8 mouse cellular contexts compared by ENCODE assay signal in the genomic region with DNA sequence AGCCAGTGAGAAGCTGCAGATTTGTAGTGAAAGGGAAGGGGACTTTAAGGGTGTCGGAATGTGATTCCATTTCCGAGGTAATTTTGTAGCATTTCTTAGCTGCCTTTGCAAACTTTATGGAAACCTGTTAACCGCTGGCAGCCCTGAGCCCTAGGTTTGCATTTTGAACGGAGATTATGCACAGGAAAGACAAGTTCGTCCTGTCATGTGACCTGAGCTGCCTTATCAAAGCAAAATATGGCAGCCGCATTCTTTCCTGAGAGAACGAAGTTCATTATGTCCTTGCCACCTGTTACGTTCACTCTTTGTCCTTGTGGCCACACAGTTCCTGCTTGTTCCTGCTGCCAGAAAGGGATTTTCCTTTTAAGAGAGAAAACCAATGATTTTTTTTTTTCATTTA.
DNase-seq lines count a peak whose midpoint lies in the region; ATAC-seq lines count a peak whose summit lies in the region.

No protein-coding gene starts in this region.

- H3K4me2 ChIP-seq in hindbrain, embryonic 16.5 days (ENCODE audit: low read length) = peak overlapping the region; percentile 57
- H3K4me2 ChIP-seq in liver, embryonic 12.5 days = peak overlapping the region; percentile 36
- H3K4me2 ChIP-seq in midbrain, embryonic 16.5 days (ENCODE audit: low read length) = peak overlapping the region; percentile 47

- H3K4me1 ChIP-seq in hindbrain, embryonic 16.5 days (ENCODE audit: control insufficient read depth, insufficient read depth, low read depth, low read length) = peaks cover 3% of the 10 kb centered on the region
- no peaks in the 10 kb centered on the region for H3K4me1 ChIP-seq in liver, embryonic 12.5 days
- peaks cover 21% of the 10 kb centered on the region for H3K4me1 ChIP-seq in midbrain, embryonic 16.5 days (ENCODE audit: control insufficient read depth, insufficient read depth, low read length)

- peak; percentile 1 to 3 for DNase-seq in spleen, postnatal 36 days (ENCODE audit: low spot score in 2 of 2)
- no peak for DNase-seq in spleen, postnatal 4 days (ENCODE audit: low spot score in 2 of 2)
- DNase-seq in forelimb bud, embryonic 11.5 days (ENCODE audit: low read depth, low spot score) = peak; percentile 69
- DNase-seq in thymus, postnatal 36 days = peak; percentile 21 to 51
- no peak for DNase-seq in right cerebral cortex, adult 2 months (ENCODE audit: low spot score in 2 of 2)

- no peak for ATAC-seq in hindbrain, embryonic 16.5 days
- ATAC-seq in liver, embryonic 12.5 days = no peak
- ATAC-seq in midbrain, embryonic 16.5 days = no peak

- peak overlapping the region; percentile 45 for H3K4me3 ChIP-seq in hindbrain, embryonic 16.5 days (ENCODE audit: low read length)
- H3K4me3 ChIP-seq in liver, embryonic 12.5 days = 0 out of 2 replicates have a peak overlapping the region, but pooled peaks have one; percentile 2
- peak overlapping the region; percentile 27 for H3K4me3 ChIP-seq in midbrain, embryonic 16.5 days (ENCODE audit: low read depth, low read length)

- H3K36me3 ChIP-seq in hindbrain, embryonic 16.5 days (ENCODE audit: control insufficient read depth, insufficient read depth, low read length) = no peaks in the 10 kb centered on the region
- no peaks in the 10 kb centered on the region for H3K36me3 ChIP-seq in liver, embryonic 12.5 days
- no peaks in the 10 kb centered on the region for H3K36me3 ChIP-seq in midbrain, embryonic 16.5 days (ENCODE audit: control insufficient read depth, insufficient read depth, low read length)

- peak overlapping the region; percentile 63; the same call in 1 of the 2 replicates for H3K27ac ChIP-seq in hindbrain, embryonic 16.5 days (ENCODE audit: low read depth, low read length)
- H3K27ac ChIP-seq in liver, embryonic 12.5 days = peak overlapping the region; percentile 45; the same call in 1 of the 2 replicates
- peak overlapping the region; percentile 63; the same call in 1 of the 2 replicates for H3K27ac ChIP-seq in midbrain, embryonic 16.5 days (ENCODE audit: low read length)

- H3K9ac ChIP-seq in hindbrain, embryonic 16.5 days (ENCODE audit: low read depth, low read length) = peak overlapping the region; percentile 58
- H3K9ac ChIP-seq in liver, embryonic 12.5 days = no peak overlapping the region
- H3K9ac ChIP-seq in midbrain, embryonic 16.5 days (ENCODE audit: low read depth, low read length) = no peak overlapping the region; the same call in 1 of the 2 replicates

- H3K27me3 ChIP-seq in hindbrain, embryonic 16.5 days (replicated peaks; ENCODE audit: control insufficient read depth, insufficient read depth, low read length) = no peaks in the 10 kb centered on the region
- H3K27me3 ChIP-seq in liver, embryonic 12.5 days (replicated peaks) = no peaks in the 10 kb centered on the region
- H3K27me3 ChIP-seq in midbrain, embryonic 16.5 days (ENCODE audit: control insufficient read depth, insufficient read depth, low read depth, low read length) = no peaks in the 10 kb centered on the region

- 7% methylated on average over 8 of the region's 8 CpGs for WGBS in hindbrain, embryonic 16.5 days
- WGBS in liver, embryonic 12.5 days (ENCODE audit: insufficient replicate concordance) = 47% methylated on average over 8 of the region's 8 CpGs
- WGBS in midbrain, embryonic 16.5 days = 8% methylated on average over 8 of the region's 8 CpGs

- H3K9me3 ChIP-seq in hindbrain, embryonic 16.5 days (ENCODE audit: control insufficient read depth, low read length) = no peaks in the 10 kb centered on the region; the same call in 1 of the 2 replicates
- H3K9me3 ChIP-seq in liver, embryonic 12.5 days (replicated peaks) = no peaks in the 10 kb centered on the region
- H3K9me3 ChIP-seq in midbrain, embryonic 16.5 days (replicated peaks; ENCODE audit: control insufficient read depth, low read length, poor library complexity, severe bottlenecking) = no peaks in the 10 kb centered on the region

Comparison
In these comparisons a context has a peak if more than half of its experiments do, and no peak if none do; other contexts are left out.
1. DNase-seq: peak in spleen, postnatal 36 days (2 of 2), forelimb bud, embryonic 11.5 days (single experiment) and thymus, postnatal 36 days (2 of 2); none in spleen, postnatal 4 days (0 of 2) and right cerebral cortex, adult 2 months (0 of 2).
2. Peak in every context shown above with its lines, with median percentiles within 50 percentile points of each other: H3K27ac ChIP-seq, H3K4me2 ChIP-seq and H3K4me3 ChIP-seq.